Mouse (Mus musculus) central nervous system, embryonic 14 days (tissue): ENCODE results near the gene Krtap4-13. TPM values are rescaled to one million over a fixed set of nuclear protein-coding genes. Genes with fewer than 3 reads are reported as not detected.

Experiments
- polyA plus RNA-seq: library from polyadenylated mRNA; depleted of rRNA; stranded (reverse); fragments of >200 nt; gene quantifications from 2 replicates; pipeline ENCODE4 v1.2.3, GENCODE M21; 2012; rRNA removed

Gene Krtap4-13
- polyA plus RNA-seq, result not detected in 2 replicates

GRCm38 (mm10) chr11:99809792-99810191 lies at the start of gene Krtap4-13:
TSS of gene Krtap4-13 (minus strand) at chr11:99809892.

GRCm38 (mm10) chr11:99857617-99858016 lies 47.9 kb upstream of the Krtap4-13 start, which contains the start of gene Gm11568:
TSS of gene Gm11568 (plus strand) at chr11:99857917.

GRCm38 (mm10) chr11:99851508-99851907 lies 41.8 kb upstream of the Krtap4-13 start, which contains the start of gene Krtap4-16:
TSS of gene Krtap4-16 (minus strand) at chr11:99851608.

GRCm38 (mm10) chr11:99837966-99838365 lies 28.3 kb upstream of the Krtap4-13 start, which contains the start of gene 2300003K06Rik:
TSS of gene 2300003K06Rik (minus strand) at chr11:99838066.

GRCm38 (mm10) chr11:99815566-99815965 lies 5.9 kb upstream of the Krtap4-13 start, which contains the start of gene Gm11564:
TSS of gene Gm11564 (minus strand) at chr11:99815666.

GRCm38 (mm10) chr11:99804346-99804745 lies 5.3 kb downstream of the Krtap4-13 start, which contains the start of gene Gm11554:
TSS of gene Gm11554 (minus strand) at chr11:99804446.

GRCm38 (mm10) chr11:99798832-99799231 lies 10.9 kb downstream of the Krtap4-13 start, which contains the start of gene Gm11569:
TSS of gene Gm11569 (minus strand) at chr11:99798932.

GRCm38 (mm10) chr11:99793367-99793766 lies 16.3 kb downstream of the Krtap4-13 start, which contains the start of gene Gm11596:
TSS of gene Gm11596 (minus strand) at chr11:99793467.

GRCm38 (mm10) chr11:99784900-99785299 lies 24.8 kb downstream of the Krtap4-13 start, which contains the start of gene Krtap4-9:
TSS of gene Krtap4-9 (plus strand) at chr11:99785200.

GRCm38 (mm10) chr11:99780604-99781003 lies 29.1 kb downstream of the Krtap4-13 start, which contains the start of gene Krtap4-8:
TSS of gene Krtap4-8 (minus strand) at chr11:99780704.

GRCm38 (mm10) chr11:99772813-99773212 lies 36.9 kb downstream of the Krtap4-13 start, which contains the start of gene Gm11595:
TSS of gene Gm11595 (minus strand) at chr11:99772913.

Other genes starting within 250 kb of the Krtap4-13 start
- gene Krtap3-1, start 243.3 kb downstream of the Krtap4-13 start, polyA plus RNA-seq, result not detected in 2 replicates
- gene Krtap1-5, start 228.9 kb downstream of the Krtap4-13 start, polyA plus RNA-seq, result not detected in 2 replicates
- gene Krtap1-4, start 226.2 kb downstream of the Krtap4-13 start, polyA plus RNA-seq, result not detected in 2 replicates
- not detected in 2 replicates for gene Krtap1-3, start 218.6 kb downstream of the Krtap4-13 start, polyA plus RNA-seq
- not detected in 2 replicates for gene Krtap9-3, start 211.8 kb downstream of the Krtap4-13 start, polyA plus RNA-seq
- not detected in 2 replicates for gene Gm11938, start 206.6 kb downstream of the Krtap4-13 start, polyA plus RNA-seq
- not detected in 2 replicates for gene Gm11937, start 199.7 kb downstream of the Krtap4-13 start, polyA plus RNA-seq
- not detected in 2 replicates for gene Krtap2-4, start 195.0 kb downstream of the Krtap4-13 start, polyA plus RNA-seq
- gene Gm11562, start 189.5 kb downstream of the Krtap4-13 start, polyA plus RNA-seq, result not detected in 2 replicates
- not detected in 2 replicates for gene Krtap4-1, start 181.7 kb downstream of the Krtap4-13 start, polyA plus RNA-seq
- gene Krtap4-2, start 174.8 kb downstream of the Krtap4-13 start, polyA plus RNA-seq, result not detected in 2 replicates
- not detected in 2 replicates for gene Krtap4-7, start 165.8 kb downstream of the Krtap4-13 start, polyA plus RNA-seq
- gene Gm11555, start 159.7 kb downstream of the Krtap4-13 start, polyA plus RNA-seq, result not detected in 2 replicates
- gene Gm11563, start 150.9 kb downstream of the Krtap4-13 start, polyA plus RNA-seq, result not detected in 2 replicates
- gene Krtap4-6, start 143.9 kb downstream of the Krtap4-13 start, polyA plus RNA-seq, result not detected in 2 replicates
- not detected in 2 replicates for gene Gm14190, start 119.2 kb downstream of the Krtap4-13 start, polyA plus RNA-seq
- not detected in 2 replicates for gene Gm14180, start 75.6 kb downstream of the Krtap4-13 start, polyA plus RNA-seq
- gene Gm11595, start 37.0 kb downstream of the Krtap4-13 start, polyA plus RNA-seq, result not detected in 2 replicates
- gene Krtap4-8, start 29.2 kb downstream of the Krtap4-13 start, polyA plus RNA-seq, result not detected in 2 replicates
- not detected in 2 replicates for gene Krtap4-9, start 24.7 kb downstream of the Krtap4-13 start, polyA plus RNA-seq
- not detected in 2 replicates for gene Gm11596, start 16.4 kb downstream of the Krtap4-13 start, polyA plus RNA-seq
- not detected in 2 replicates for gene Gm11569, start 11.0 kb downstream of the Krtap4-13 start, polyA plus RNA-seq
- not detected in 2 replicates for gene Gm11554, start 5.4 kb downstream of the Krtap4-13 start, polyA plus RNA-seq
- not detected in 2 replicates for gene Gm11564, start 5.8 kb upstream of the Krtap4-13 start, polyA plus RNA-seq
- gene 2300003K06Rik, start 28.2 kb upstream of the Krtap4-13 start, polyA plus RNA-seq, result not detected in 2 replicates
- gene Krtap4-16, start 41.7 kb upstream of the Krtap4-13 start, polyA plus RNA-seq, result not detected in 2 replicates
- not detected in 2 replicates for gene Gm11568, start 48.0 kb upstream of the Krtap4-13 start, polyA plus RNA-seq
- not detected in 2 replicates for gene Gm11559, start 54.6 kb upstream of the Krtap4-13 start, polyA plus RNA-seq
- gene Krtap9-1, start 63.5 kb upstream of the Krtap4-13 start, polyA plus RNA-seq, result not detected in 2 replicates
- not detected in 2 replicates for gene Gm11567, start 69.3 kb upstream of the Krtap4-13 start, polyA plus RNA-seq
- gene Krtap31-1, start 98.0 kb upstream of the Krtap4-13 start, polyA plus RNA-seq, result not detected in 2 replicates
- gene Gm11565, start 104.9 kb upstream of the Krtap4-13 start, polyA plus RNA-seq, result not detected in 2 replicates
- gene Krtap31-2, start 126.4 kb upstream of the Krtap4-13 start, polyA plus RNA-seq, result not detected in 2 replicates
- not detected in 2 replicates for gene Krtap9-5, start 138.6 kb upstream of the Krtap4-13 start, polyA plus RNA-seq
- gene Krtap29-1, start 169.2 kb upstream of the Krtap4-13 start, polyA plus RNA-seq, result not detected in 2 replicates
- not detected in 2 replicates for gene Krtap16-1, start 176.7 kb upstream of the Krtap4-13 start, polyA plus RNA-seq
- gene Krtap17-1, start 184.1 kb upstream of the Krtap4-13 start, polyA plus RNA-seq, result 0.29 and 0.34 TPM in 2 replicates
- gene Krt33a, start 206.3 kb upstream of the Krtap4-13 start, polyA plus RNA-seq, result not detected in 2 replicates
- 0.16 TPM in 1 of 2 replicates, not detected in the other for gene Krt33b, start 220.0 kb upstream of the Krtap4-13 start, polyA plus RNA-seq
- gene Krt34, start 231.7 kb upstream of the Krtap4-13 start, polyA plus RNA-seq, result not detected in 2 replicates
- gene Krt31, start 240.7 kb upstream of the Krtap4-13 start, polyA plus RNA-seq, result not detected in 2 replicates